Mouse (Mus musculus): ENCODE results near the gene Kctd15. TPM values are rescaled to one million over a fixed set of nuclear protein-coding genes. Genes with fewer than 3 reads are reported as not detected.
A peak's percentile ranks its signal among the peaks of the same experiment; 100 is the strongest.

Kctd15 gene
- polyA plus RNA-seq, 1 experiment from 2014 or later: 0.63 TPM

GRCm38 (mm10) chr7:34641968-34642367, 14.6 kb downstream of the Kctd15 start:
- H3K4me3 ChIP-seq (ENCODE audit: low read depth, low read length): no peak overlapping the region
- no peak overlapping the region for H3K9ac ChIP-seq (replicated peaks)
- H3K36me3 ChIP-seq (replicated peaks; ENCODE audit: insufficient read depth, low read length): no peaks in the 10 kb centered on the region
- no peaks in the 10 kb centered on the region for H3K27me3 ChIP-seq (ENCODE audit: insufficient read depth, low read length)
- no peak for TF ChIP-seq EP300 (IDR thresholded peaks at IDR 0.05; ENCODE audit: low read depth)
- TF ChIP-seq CTCF (IDR thresholded peaks at IDR 0.05; ENCODE audit: low read depth): no peak
- WGBS (ENCODE audit: insufficient replicate concordance): 82% methylated on average over 13 of the region's 13 CpGs
- DNase-seq (no peak), ATAC-seq (no peak)
- no peaks in the 10 kb centered on the region for H3K4me1 ChIP-seq (ENCODE audit: insufficient read depth)
- H3K4me2 ChIP-seq (ENCODE audit: low read depth, low read length): no peak overlapping the region
- no peak overlapping the region for H3K27ac ChIP-seq (ENCODE audit: low read depth)
- no peaks in the 10 kb centered on the region for H3K9me3 ChIP-seq (ENCODE audit: low read length)

DNA sequence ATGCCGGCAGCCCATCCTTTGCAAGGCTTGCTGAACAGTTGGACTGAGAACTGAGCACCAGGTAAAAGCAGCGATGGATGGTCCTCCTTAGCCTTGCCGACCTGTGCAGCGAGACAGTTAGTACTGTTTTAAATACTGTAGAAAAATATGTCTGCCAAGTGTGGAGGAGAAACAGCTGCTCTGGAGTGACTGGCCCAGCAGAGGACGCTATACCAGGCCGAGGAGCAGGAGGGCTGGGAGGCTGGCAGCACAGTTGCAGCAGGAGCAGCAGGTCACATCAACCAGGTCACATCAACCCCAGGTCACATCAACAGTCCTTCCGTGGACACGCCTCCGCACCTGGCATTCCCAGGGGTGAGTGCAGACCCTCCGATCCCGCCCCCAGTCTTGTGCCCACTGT, 16.7 kb downstream of the Kctd15 start:
- Histone ChIP-seq H3K36me3 (replicated peaks; ENCODE audit: insufficient read depth, low read length) (no peaks in the 10 kb centered on the region), H3K4me3 (ENCODE audit: low read depth, low read length) (no peak overlapping the region), H3K9me3 (ENCODE audit: low read length) (no peaks in the 10 kb centered on the region), H3K27ac (ENCODE audit: low read depth) (no peak overlapping the region), H3K9ac (replicated peaks) (no peak overlapping the region), H3K27me3 (ENCODE audit: insufficient read depth, low read length) (no peaks in the 10 kb centered on the region), H3K4me2 (ENCODE audit: low read depth, low read length) (no peak overlapping the region), H3K4me1 (ENCODE audit: insufficient read depth) (no peaks in the 10 kb centered on the region)
- ATAC-seq: no peak
- WGBS (ENCODE audit: insufficient replicate concordance): 86% methylated on average over 11 of the region's 11 CpGs
- no peak for DNase-seq
- TF ChIP-seq CTCF (IDR thresholded peaks at IDR 0.05; ENCODE audit: low read depth) (no peak), EP300 (IDR thresholded peaks at IDR 0.05; ENCODE audit: low read depth) (no peak)

- no peak for DNase-seq
- Histone ChIP-seq H3K4me3 (ENCODE audit: low read depth, low read length) (no peak overlapping the region), H3K27ac (ENCODE audit: low read depth) (no peak overlapping the region), H3K36me3 (replicated peaks; ENCODE audit: insufficient read depth, low read length) (no peaks in the 10 kb centered on the region), H3K9me3 (ENCODE audit: low read length) (no peaks in the 10 kb centered on the region), H3K4me1 (ENCODE audit: insufficient read depth) (no peaks in the 10 kb centered on the region), H3K9ac (replicated peaks) (no peak overlapping the region), H3K27me3 (ENCODE audit: insufficient read depth, low read length) (no peaks in the 10 kb centered on the region), H3K4me2 (ENCODE audit: low read depth, low read length) (no peak overlapping the region)
- TF ChIP-seq CTCF (IDR thresholded peaks at IDR 0.05; ENCODE audit: low read depth): no peak
- no peak for TF ChIP-seq EP300 (IDR thresholded peaks at IDR 0.05; ENCODE audit: low read depth)
- ATAC-seq: no peak
- WGBS (ENCODE audit: insufficient replicate concordance): 78% methylated on average over 4 of the region's 4 CpGs
Measured at GRCm38 (mm10) chr7:34636661-34637060, 19.9 kb downstream of the Kctd15 start.

GRCm38 (mm10) chr7:34632966-34633742, 23.4 kb downstream of the Kctd15 start:
- TF ChIP-seq CTCF (IDR thresholded peaks at IDR 0.05; ENCODE audit: low read depth) (no peak), EP300 (IDR thresholded peaks at IDR 0.05; ENCODE audit: low read depth) (no peak)
- Histone ChIP-seq H3K9me3 (ENCODE audit: low read length) (no peaks in the 10 kb centered on the region), H3K4me2 (ENCODE audit: low read depth, low read length) (no peak overlapping the region), H3K27me3 (ENCODE audit: insufficient read depth, low read length) (no peaks in the 10 kb centered on the region), H3K4me1 (ENCODE audit: insufficient read depth) (peaks cover 6% of the 10 kb centered on the region), H3K9ac (replicated peaks) (no peak overlapping the region), H3K27ac (ENCODE audit: low read depth) (no peak overlapping the region), H3K4me3 (ENCODE audit: low read depth, low read length) (no peak overlapping the region), H3K36me3 (replicated peaks; ENCODE audit: insufficient read depth, low read length) (no peaks in the 10 kb centered on the region)
- WGBS (ENCODE audit: insufficient replicate concordance): 70% methylated on average over 10 of the region's 10 CpGs
- ATAC-seq (no peak), DNase-seq (no peak)

- peak; percentile 78 for DNase-seq
- ATAC-seq: peak; percentile 93
- peak; percentile 29 for TF ChIP-seq CTCF (IDR thresholded peaks at IDR 0.05; ENCODE audit: low read depth)
- TF ChIP-seq EP300 (IDR thresholded peaks at IDR 0.05; ENCODE audit: low read depth): no peak
- Histone ChIP-seq H3K9ac (replicated peaks) (peak overlapping the region; percentile 53; the same call in 1 of the 2 replicates), H3K9me3 (ENCODE audit: low read length) (no peaks in the 10 kb centered on the region), H3K4me3 (ENCODE audit: low read depth, low read length) (peak overlapping the region; percentile 20; the same call in 1 of the 2 replicates), H3K27me3 (ENCODE audit: insufficient read depth, low read length) (no peaks in the 10 kb centered on the region), H3K4me2 (ENCODE audit: low read depth, low read length) (peak overlapping the region; percentile 66), H3K4me1 (ENCODE audit: insufficient read depth) (peaks cover 6% of the 10 kb centered on the region), H3K36me3 (replicated peaks; ENCODE audit: insufficient read depth, low read length) (no peaks in the 10 kb centered on the region), H3K27ac (ENCODE audit: low read depth) (no peak overlapping the region)
- under 1% methylated on average over 32 of the region's 34 CpGs for WGBS (ENCODE audit: insufficient replicate concordance)
Measured at GRCm38 (mm10) chr7:34630211-34631085, 26.1 kb downstream of the Kctd15 start.

DNA sequence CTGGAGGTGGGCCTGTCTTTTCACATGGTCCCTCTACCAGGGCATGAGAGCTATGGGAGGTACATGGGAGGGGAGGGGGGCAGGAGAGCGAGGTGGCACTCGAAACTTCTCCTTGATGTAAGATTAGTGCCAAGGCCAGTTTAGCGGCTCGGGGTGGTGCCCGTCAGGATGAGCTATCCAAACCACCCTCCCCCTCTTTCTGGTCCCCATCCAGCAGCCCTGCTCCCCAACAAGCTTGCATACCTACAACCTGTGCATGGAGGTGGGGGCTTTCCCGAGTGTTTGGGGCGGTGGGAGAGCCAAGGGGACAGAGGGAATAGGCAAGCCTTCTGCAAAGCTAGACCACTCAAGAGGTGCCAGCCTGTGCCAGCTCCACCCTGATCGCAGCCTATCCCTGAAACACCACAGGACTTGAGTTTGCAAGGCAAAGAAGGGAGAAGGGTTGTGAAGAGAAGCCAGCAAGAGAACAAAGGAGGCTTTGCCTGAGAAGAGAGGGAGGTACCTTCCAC, 26.8 kb downstream of the Kctd15 start:
- TF ChIP-seq CTCF (IDR thresholded peaks at IDR 0.05; ENCODE audit: low read depth) (no peak), EP300 (IDR thresholded peaks at IDR 0.05; ENCODE audit: low read depth) (no peak)
- no peak overlapping the region for H3K4me2 ChIP-seq (ENCODE audit: low read depth, low read length)
- no peaks in the 10 kb centered on the region for H3K36me3 ChIP-seq (replicated peaks; ENCODE audit: insufficient read depth, low read length)
- H3K27me3 ChIP-seq (ENCODE audit: insufficient read depth, low read length): no peaks in the 10 kb centered on the region
- WGBS (ENCODE audit: insufficient replicate concordance): 54% methylated on average over 8 of the region's 8 CpGs
- DNase-seq (no peak), ATAC-seq (no peak)
- H3K9ac ChIP-seq (replicated peaks): no peak overlapping the region
- H3K4me1 ChIP-seq (ENCODE audit: insufficient read depth): peaks cover 6% of the 10 kb centered on the region
- H3K4me3 ChIP-seq (ENCODE audit: low read depth, low read length): no peak overlapping the region; the same call in 1 of the 2 replicates
- H3K27ac ChIP-seq (ENCODE audit: low read depth): no peak overlapping the region
- no peaks in the 10 kb centered on the region for H3K9me3 ChIP-seq (ENCODE audit: low read length)
